Mouse (Mus musculus): ENCODE measurements at regions not wholly inside any gene's neighbourhood (a gene's known extent, or its start where the extent isn't known, plus 50 kb on each side); places are given as distances from the start of the nearest gene placed in this dataset.

GRCm38 (mm10) chr15:36669748-36670147 is 337.8 kb downstream of the Zfp706 start:
- no peak for DNase-seq (ENCODE audit: low spot score in 2 of 2)

GRCm38 (mm10) chr15:36666566-36666965 is 341.0 kb downstream of the Zfp706 start:
- DNase-seq (ENCODE audit: low spot score in 2 of 2): no peak

DNA sequence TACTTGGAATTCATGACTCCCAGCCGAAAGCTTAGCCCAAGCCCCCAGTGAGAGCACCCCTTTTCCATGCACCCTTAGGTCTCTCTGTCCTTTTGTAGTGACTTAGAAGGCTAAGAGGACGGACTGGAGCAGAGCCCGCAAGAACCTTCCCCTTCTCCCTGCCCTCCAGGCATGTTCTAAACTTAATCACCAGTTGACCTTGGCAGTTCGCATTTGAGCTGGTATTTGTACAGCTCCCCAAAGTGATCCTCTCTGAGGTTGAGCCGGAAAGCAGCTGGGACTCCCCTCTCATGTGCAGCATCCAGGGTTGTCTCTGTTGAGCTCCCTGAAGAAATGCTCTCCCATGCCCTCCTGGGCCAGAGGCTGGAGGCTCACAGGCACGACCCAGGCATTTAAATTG is 343.2 kb downstream of the Zfp706 start:
- DNase-seq (ENCODE audit: low spot score in 2 of 2): no peak

- DNase-seq (ENCODE audit: low spot score in 2 of 2): no peak
These were observed 346.6 kb downstream of the Zfp706 start for GRCm38 (mm10) chr15:36660986-36661385.

Measured in spleen, postnatal 10 days (tissue).